Mouse (Mus musculus): ENCODE results near the gene Pmvk. TPM values are rescaled to one million over a fixed set of nuclear protein-coding genes. Genes with fewer than 3 reads are reported as not detected.

Pmvk gene
- total RNA-seq, 1 experiment from 2014 or later: 19.0 TPM

Other genes with a start within 250 kb of the Pmvk start
- 9.0 and 12.7 TPM in 2 replicates for gene Thbs3, start 239.4 kb upstream of the Pmvk start, total RNA-seq (2021)
- gene Mtx1, start 227.5 kb upstream of the Pmvk start, total RNA-seq (2021): 152 and 162 TPM in 2 replicates
- gene Muc1, start 225.5 kb upstream of the Pmvk start, total RNA-seq (2021): 0.64 and 1.3 TPM in 2 replicates
- gene Krtcap2, start 208.6 kb upstream of the Pmvk start, total RNA-seq (2021): 95.0 and 110 TPM in 2 replicates
- gene Trim46, start 208.2 kb upstream of the Pmvk start, total RNA-seq (2021): 1.4 and 3.2 TPM in 2 replicates
- gene Dpm3, start 195.2 kb upstream of the Pmvk start, total RNA-seq (2021): 107 and 116 TPM in 2 replicates
- 40.4 and 54.7 TPM in 2 replicates for gene Slc50a1, start 184.0 kb upstream of the Pmvk start, total RNA-seq (2021)
- 19.1 and 21.9 TPM in 2 replicates for gene Efna1, start 173.4 kb upstream of the Pmvk start, total RNA-seq (2021)
- gene Efna3, start 131.6 kb upstream of the Pmvk start, total RNA-seq (2021): 0.38 and 0.59 TPM in 2 replicates
- 0.26 and 0.68 TPM in 2 replicates for gene Efna4, start 116.5 kb upstream of the Pmvk start, total RNA-seq (2021)
- gene Adam15, start 104.5 kb upstream of the Pmvk start, total RNA-seq (2021): 66.0 and 79.5 TPM in 2 replicates
- 0.68 and 0.70 TPM in 2 replicates for gene Dcst2, start 92.6 kb upstream of the Pmvk start, total RNA-seq (2021)
- 0.30 and 0.71 TPM in 2 replicates for gene Dcst1, start 89.3 kb upstream of the Pmvk start, total RNA-seq (2021)
- gene Zbtb7b, start 59.8 kb upstream of the Pmvk start, total RNA-seq (2021): 67.1 and 72.7 TPM in 2 replicates
- 0.26 TPM in 1 of 2 replicates, not detected in the other for gene Lenep, start 51.7 kb upstream of the Pmvk start, total RNA-seq (2021)
- 42.2 and 43.8 TPM in 2 replicates for gene Flad1, start 42.7 kb upstream of the Pmvk start, total RNA-seq (2021)
- gene Cks1b, start 36.2 kb upstream of the Pmvk start, total RNA-seq (2021): 34.9 and 38.0 TPM in 2 replicates
- 80.5 and 94.6 TPM in 2 replicates for gene Shc1, start 36.1 kb upstream of the Pmvk start, total RNA-seq (2021)
- gene Pygo2, start 24.3 kb upstream of the Pmvk start, total RNA-seq (2021): 36.4 and 48.3 TPM in 2 replicates
- 43.9 and 48.7 TPM in 2 replicates for gene Pbxip1, start 17.8 kb upstream of the Pmvk start, total RNA-seq (2021)
- gene Kcnn3, start 65.6 kb downstream of the Pmvk start, total RNA-seq (2021): 5.3 and 5.7 TPM in 2 replicates

Data from adrenal gland, postnatal 14 days (tissue).